Mouse (Mus musculus) lung, postnatal 36 days (tissue): Measurements from ENCODE around the gene Snd1.
A peak's percentile ranks its signal among the peaks of the same experiment; 100 is the strongest.

Experiments
- DNase-seq: peaks from one replicate; pipeline ENCODE4 v3.0.0; 2022; ENCODE audit warnings: mixed read lengths

Snd1 gene

GRCm38 (mm10) chr6:28877945-28878666 lies 403.2 kb downstream of the Snd1 start:
- DNase-seq = no peak

GRCm38 (mm10) chr6:28879315-28879714 lies 404.4 kb downstream of the Snd1 start:
- DNase-seq = no peak

GRCm38 (mm10) chr6:28880909-28881308 lies 406.0 kb downstream of the Snd1 start:
- DNase-seq = no peak

GRCm38 (mm10) chr6:28883518-28883917 lies 408.6 kb downstream of the Snd1 start:
- no peak for DNase-seq

GRCm38 (mm10) chr6:28886724-28887440 lies 411.9 kb downstream of the Snd1 start:
- DNase-seq = no peak

GRCm38 (mm10) chr6:28890426-28890825 lies 415.5 kb downstream of the Snd1 start:
- DNase-seq = no peak

GRCm38 (mm10) chr6:28891480-28891879 lies 416.5 kb downstream of the Snd1 start:
- DNase-seq = no peak

GRCm38 (mm10) chr6:28895004-28895515 lies 420.1 kb downstream of the Snd1 start:
- no peak for DNase-seq

- DNase-seq = no peak
Measured at GRCm38 (mm10) chr6:28895726-28896125, 420.8 kb downstream of the Snd1 start.

GRCm38 (mm10) chr6:28896762-28897320 lies 421.9 kb downstream of the Snd1 start:
- no peak for DNase-seq

- DNase-seq = no peak
Measured at GRCm38 (mm10) chr6:28897326-28898085, 422.6 kb downstream of the Snd1 start.

- peak; percentile 54 for DNase-seq
Measured at GRCm38 (mm10) chr6:28898836-28899235, 423.9 kb downstream of the Snd1 start.

- DNase-seq = no peak
Measured at GRCm38 (mm10) chr6:28902573-28902972, 427.6 kb downstream of the Snd1 start.

GRCm38 (mm10) chr6:28904417-28904816 lies 429.5 kb downstream of the Snd1 start:
- DNase-seq = no peak

GRCm38 (mm10) chr6:28905301-28905700 lies 430.4 kb downstream of the Snd1 start:
- DNase-seq = no peak

GRCm38 (mm10) chr6:28909866-28910265 lies 434.9 kb downstream of the Snd1 start:
- no peak for DNase-seq

GRCm38 (mm10) chr6:28914981-28915380 lies 440.0 kb downstream of the Snd1 start:
- DNase-seq = no peak

GRCm38 (mm10) chr6:28916630-28917029 lies 441.7 kb downstream of the Snd1 start:
- peak; percentile 28 for DNase-seq

GRCm38 (mm10) chr6:28919346-28919745 lies 444.4 kb downstream of the Snd1 start:
- DNase-seq = no peak

GRCm38 (mm10) chr6:28922371-28922770 lies 447.4 kb downstream of the Snd1 start:
- no peak for DNase-seq

GRCm38 (mm10) chr6:28923091-28923824 lies 448.3 kb downstream of the Snd1 start:
- no peak for DNase-seq

GRCm38 (mm10) chr6:28923837-28924236 lies 448.9 kb downstream of the Snd1 start:
- no peak for DNase-seq
